Mouse (Mus musculus) neural tube, embryonic 11.5 days (tissue): ENCODE measurements at regions not wholly inside any gene's neighbourhood (a gene's known extent, or its start where the extent isn't known, plus 50 kb on each side); places are given as distances from the start of the nearest gene placed in this dataset.

ENCODE experiments used
- ATAC-seq: fragments of 200-750 bp; cut with Nextera tagmentation; 2 replicates; pipeline ENCODE4 v1.8.0; 2017; ENCODE audit warnings: moderate number of reproducible peaks, mild to moderate bottlenecking, moderate TSS enrichment, moderate library complexity; ENCODE audit not compliant: insufficient read depth, low FRiP score, low TSS enrichment
- DNase-seq: peaks from one replicate; pipeline ENCODE4 v3.0.0-alpha.2; 2015; ENCODE audit warnings: low spot score
- H3K27ac ChIP-seq: fragments of 300-500 bp; sonication (generic); 2 replicates; pipeline ENCODE4 v1.5.1; 2014; ENCODE audit warnings: low read depth, mild to moderate bottlenecking, low read length
- H3K27me3 ChIP-seq: fragments of 300-500 bp; sonication (generic); 2 replicates; pipeline ENCODE4 v1.6.1; 2014; ENCODE audit warnings: mild to moderate bottlenecking, low read length, mixed read lengths; ENCODE audit not compliant: control insufficient read depth, insufficient read depth
- H3K36me3 ChIP-seq: fragments of 300-500 bp; sonication (generic); 2 replicates; pipeline ENCODE4 v1.6.1; 2014; ENCODE audit warnings: mild to moderate bottlenecking, low read length, moderate library complexity, mixed read lengths; ENCODE audit not compliant: control insufficient read depth, insufficient read depth
- H3K4me1 ChIP-seq: fragments of 300-500 bp; sonication (generic); 2 replicates; pipeline ENCODE4 v1.6.1; 2014; ENCODE audit warnings: low read length, mixed read lengths; ENCODE audit not compliant: control insufficient read depth, insufficient read depth
- H3K4me2 ChIP-seq: fragments of 300-500 bp; sonication (generic); 2 replicates; pipeline ENCODE4 v1.6.1; 2014; ENCODE audit warnings: low read depth, mild to moderate bottlenecking, moderate library complexity
- H3K4me3 ChIP-seq: fragments of 300-500 bp; sonication (generic); 2 replicates; pipeline ENCODE4 v1.5.1; 2014; ENCODE audit warnings: low read depth, low read length
- H3K9ac ChIP-seq: fragments of 300-500 bp; sonication (generic); 2 replicates; pipeline ENCODE4 v1.6.1; 2014; ENCODE audit warnings: mild to moderate bottlenecking, low read length
- H3K9me3 ChIP-seq: fragments of 300-500 bp; sonication (generic); 2 replicates; pipeline ENCODE4 v1.6.1; 2016; ENCODE audit warnings: low read length; ENCODE audit not compliant: control insufficient read depth
- WGBS: fragments of 180-500 bp; shearing (Covaris S2); extraction: QIAGEN DNeasy Blood & Tissue Kit; methylation state at CpG from one replicate; pipeline ENCODE4 v1.1.7; 2014; 5-methylcytosine and 5-hydroxymethylcytosine counted together

GRCm38 (mm10) chr7:70092089-70092488 lies 274.4 kb downstream of the Nr2f2 start:
- Histone ChIP-seq H3K9me3 (no peaks in the 10 kb centered on the region), H3K36me3 (no peaks in the 10 kb centered on the region), H3K4me3 (no peak overlapping the region), H3K4me2 (no peak overlapping the region), H3K27me3 (no peaks in the 10 kb centered on the region), H3K27ac (no peak overlapping the region), H3K9ac (no peak overlapping the region), H3K4me1 (no peaks in the 10 kb centered on the region)
- ATAC-seq, result no peak
- DNase-seq, result no peak
- 96% methylated on average over 2 of the region's 2 CpGs for WGBS

GRCm38 (mm10) chr7:70089121-70089520 lies 277.4 kb downstream of the Nr2f2 start:
- WGBS, result 50% methylated on average over 5 of the region's 5 CpGs
- no peak overlapping the region for H3K4me2 ChIP-seq
- ATAC-seq, result no peak
- no peaks in the 10 kb centered on the region; the same call in 1 of the 2 replicates for H3K9me3 ChIP-seq
- H3K4me3 ChIP-seq, result no peak overlapping the region
- H3K9ac ChIP-seq, result no peak overlapping the region
- H3K27ac ChIP-seq, result no peak overlapping the region
- no peaks in the 10 kb centered on the region for H3K36me3 ChIP-seq
- DNase-seq, result no peak
- H3K4me1 ChIP-seq, result no peaks in the 10 kb centered on the region
- no peaks in the 10 kb centered on the region for H3K27me3 ChIP-seq

GRCm38 (mm10) chr7:70069662-70070061 lies 296.9 kb downstream of the Nr2f2 start:
- no peaks in the 10 kb centered on the region for H3K36me3 ChIP-seq
- no peaks in the 10 kb centered on the region for H3K4me1 ChIP-seq
- no peak for DNase-seq
- H3K27ac ChIP-seq, result no peak overlapping the region
- H3K4me3 ChIP-seq, result no peak overlapping the region
- H3K27me3 ChIP-seq, result no peaks in the 10 kb centered on the region
- H3K9me3 ChIP-seq, result no peaks in the 10 kb centered on the region
- ATAC-seq, result no peak
- WGBS, result 45% methylated on average over 1 of the region's 1 CpGs
- H3K9ac ChIP-seq, result no peak overlapping the region
- H3K4me2 ChIP-seq, result no peak overlapping the region

GRCm38 (mm10) chr7:70067828-70068719 lies 298.5 kb downstream of the Nr2f2 start:
- 35% methylated on average over 18 of the region's 18 CpGs for WGBS
- Histone ChIP-seq H3K9ac (no peak overlapping the region), H3K4me1 (no peaks in the 10 kb centered on the region), H3K9me3 (no peaks in the 10 kb centered on the region), H3K4me3 (no peak overlapping the region), H3K4me2 (no peak overlapping the region), H3K27me3 (no peaks in the 10 kb centered on the region), H3K27ac (no peak overlapping the region), H3K36me3 (no peaks in the 10 kb centered on the region)
- DNase-seq (peak; percentile 27), ATAC-seq (no peak)

- Histone ChIP-seq H3K4me2 (no peak overlapping the region), H3K9me3 (no peaks in the 10 kb centered on the region), H3K4me3 (no peak overlapping the region), H3K27me3 (no peaks in the 10 kb centered on the region), H3K27ac (no peak overlapping the region), H3K9ac (no peak overlapping the region), H3K4me1 (no peaks in the 10 kb centered on the region), H3K36me3 (no peaks in the 10 kb centered on the region)
- ATAC-seq, result no peak
- 73% methylated on average over 5 of the region's 5 CpGs for WGBS
- no peak for DNase-seq
Measured at GRCm38 (mm10) chr7:70067071-70067470, 299.5 kb downstream of the Nr2f2 start.

GRCm38 (mm10) chr7:70066448-70066847 lies 300.1 kb downstream of the Nr2f2 start:
- H3K27me3 ChIP-seq, result no peaks in the 10 kb centered on the region
- H3K4me1 ChIP-seq, result no peaks in the 10 kb centered on the region
- no peak overlapping the region for H3K4me2 ChIP-seq
- no peak for DNase-seq
- H3K9ac ChIP-seq, result no peak overlapping the region
- H3K9me3 ChIP-seq, result no peaks in the 10 kb centered on the region
- no peaks in the 10 kb centered on the region for H3K36me3 ChIP-seq
- WGBS, result 85% methylated on average over 7 of the region's 7 CpGs
- H3K27ac ChIP-seq, result no peak overlapping the region
- no peak overlapping the region for H3K4me3 ChIP-seq
- ATAC-seq, result no peak

- 61% methylated on average over 11 of the region's 11 CpGs for WGBS
- Histone ChIP-seq H3K27me3 (no peaks in the 10 kb centered on the region), H3K9ac (no peak overlapping the region), H3K9me3 (no peaks in the 10 kb centered on the region), H3K36me3 (no peaks in the 10 kb centered on the region), H3K4me1 (no peaks in the 10 kb centered on the region), H3K27ac (no peak overlapping the region), H3K4me3 (no peak overlapping the region), H3K4me2 (no peak overlapping the region)
- no peak for DNase-seq
- ATAC-seq, result no peak
Measured at GRCm38 (mm10) chr7:70065471-70066130, 300.9 kb downstream of the Nr2f2 start.

GRCm38 (mm10) chr7:70047415-70047753 lies 319.2 kb downstream of the Nr2f2 start:
- 91% methylated on average over 5 of the region's 5 CpGs for WGBS
- no peak overlapping the region for H3K27ac ChIP-seq
- H3K9ac ChIP-seq, result no peak overlapping the region

More at GRCm38 (mm10) chr7:70047415-70047753, 319.2 kb downstream of the Nr2f2 start:
- Histone ChIP-seq H3K4me3 (no peak overlapping the region), H3K4me2 (no peak overlapping the region), H3K9me3 (no peaks in the 10 kb centered on the region), H3K27me3 (no peaks in the 10 kb centered on the region), H3K36me3 (no peaks in the 10 kb centered on the region), H3K4me1 (no peaks in the 10 kb centered on the region)
- no peak for DNase-seq
- no peak for ATAC-seq
